Mouse (Mus musculus) neural tube, embryonic 12.5 days (tissue): Measurements from ENCODE around the gene Aknad1. TPM values are rescaled to one million over a fixed set of nuclear protein-coding genes. Genes with fewer than 3 reads are reported as not detected.

Experiments used
- ATAC-seq: fragments of 200-750 bp; cut with Nextera tagmentation; 2 replicates; pipeline ENCODE4 v1.8.0; 2017; ENCODE audit warnings: low read depth, mild to moderate bottlenecking, moderate TSS enrichment, moderate library complexity; ENCODE audit not compliant: low FRiP score
- H3K27ac ChIP-seq: fragments of 300-500 bp; sonication (generic); 2 replicates; pipeline ENCODE4 v1.5.1; 2016
- H3K27me3 ChIP-seq: fragments of 300-500 bp; sonication (generic); replicated peaks from 2 replicates; pipeline ENCODE4 v1.6.1; 2016; ENCODE audit warnings: mild to moderate bottlenecking
- H3K36me3 ChIP-seq: fragments of 300-500 bp; sonication (generic); 2 replicates; pipeline ENCODE4 v1.6.1; 2016; ENCODE audit warnings: mild to moderate bottlenecking
- H3K4me1 ChIP-seq: fragments of 300-500 bp; sonication (generic); 2 replicates; pipeline ENCODE4 v1.6.1; 2016
- H3K4me2 ChIP-seq: fragments of 300-500 bp; sonication (generic); replicated peaks from 2 replicates; pipeline ENCODE4 v1.6.1; 2016; ENCODE audit warnings: mild to moderate bottlenecking
- H3K4me3 ChIP-seq: fragments of 300-500 bp; sonication (generic); 2 replicates; pipeline ENCODE4 v1.5.1; 2016
- H3K9ac ChIP-seq: fragments of 300-500 bp; sonication (generic); 2 replicates; pipeline ENCODE4 v1.6.1; 2016; ENCODE audit warnings: mild to moderate bottlenecking
- H3K9me3 ChIP-seq: fragments of 300-500 bp; sonication (generic); 2 replicates; pipeline ENCODE4 v1.6.1; 2016; ENCODE audit warnings: mild to moderate bottlenecking
- WGBS: fragments of 180-500 bp; shearing (Covaris S2); methylation state at CpG from one replicate; pipeline ENCODE4 v1.1.7; 2016; 5-methylcytosine and 5-hydroxymethylcytosine counted together
- polyA plus RNA-seq: library from polyadenylated mRNA; unstranded; fragments of >200 nt; fragmentation: Nextera tagmentation; extraction: Ambion mirVana; gene quantifications from 2 replicates; pipeline ENCODE4 v1.2.1, GENCODE M21; 2016

Aknad1 gene
- polyA plus RNA-seq = 0.08 and 0.09 TPM in 2 replicates

DNA sequence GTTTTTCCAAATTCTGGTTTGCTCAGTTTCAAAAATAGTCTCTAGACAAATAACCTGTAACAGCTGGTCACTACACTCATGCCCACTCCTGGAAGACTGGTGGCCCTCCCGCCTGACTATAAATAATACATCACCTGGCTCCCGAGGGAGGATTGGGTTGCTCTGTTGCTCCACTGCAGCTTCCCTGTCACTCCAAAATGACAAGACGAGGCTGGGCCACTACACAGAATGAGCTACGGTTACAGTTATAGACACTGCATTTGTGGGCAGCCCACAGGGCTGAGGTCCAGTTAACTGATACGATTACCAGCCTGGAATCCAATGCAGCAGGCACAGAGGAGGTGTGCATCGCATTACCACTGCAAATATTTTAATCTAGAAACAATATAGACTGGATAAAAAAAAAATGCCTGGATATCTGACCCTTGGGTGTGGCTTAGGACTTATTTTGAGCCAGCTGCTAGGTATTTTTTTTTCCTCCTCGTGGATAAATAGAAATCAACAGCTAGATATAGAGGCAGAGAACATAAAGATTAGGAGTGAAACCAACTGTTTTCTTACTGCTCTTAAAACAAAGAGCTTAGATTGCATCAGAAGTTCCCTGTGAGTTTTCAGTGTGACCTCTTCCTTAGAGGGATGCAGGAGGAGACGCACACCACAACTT lies at the start of gene Aknad1:
Gene Aknad1 (plus strand): TSS at position 614 of the 664 bp plus-strand sequence.
- Histone ChIP-seq H3K4me2 (no peak within 1 kb of the TSS), H3K27ac (no peak within 1 kb of the TSS), H3K36me3 (no peaks in the 10 kb centered on the region), H3K9me3 (no peaks in the 10 kb centered on the region), H3K27me3 (no peaks in the 10 kb centered on the region), H3K4me1 (no peaks in the 10 kb centered on the region), H3K9ac (no peak within 1 kb of the TSS), H3K4me3 (no peak within 1 kb of the TSS)
- WGBS = 77% methylated on average over 8 of the region's 8 CpGs
- no peak for ATAC-seq

DNA sequence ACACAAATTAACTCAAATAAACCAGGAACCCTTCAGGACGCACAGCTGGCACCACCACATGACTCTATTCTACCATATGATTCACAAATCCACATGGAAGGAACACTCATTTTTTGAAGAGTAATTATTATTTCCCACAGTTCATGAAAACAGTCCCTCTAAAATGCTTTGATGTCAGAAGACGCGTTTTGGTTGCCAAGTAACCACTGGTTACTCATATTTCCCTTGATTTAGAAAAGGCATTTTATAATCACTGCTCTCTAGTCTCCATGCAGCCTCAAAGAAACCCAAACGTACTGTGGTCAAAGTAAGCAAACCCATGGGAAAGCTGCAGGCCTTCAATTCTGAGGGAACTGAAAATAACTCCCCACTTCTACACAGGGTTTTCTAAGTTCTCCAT lies 49.5 kb upstream of the Aknad1 start:
- Histone ChIP-seq H3K4me3 (no peak overlapping the region), H3K9ac (no peak overlapping the region), H3K4me2 (no peak overlapping the region), H3K36me3 (peaks cover 52% of the 10 kb centered on the region), H3K27ac (no peak overlapping the region), H3K4me1 (no peaks in the 10 kb centered on the region), H3K27me3 (no peaks in the 10 kb centered on the region), H3K9me3 (no peaks in the 10 kb centered on the region)
- ATAC-seq = no peak
- 86% methylated on average over 4 of the region's 4 CpGs for WGBS

DNA sequence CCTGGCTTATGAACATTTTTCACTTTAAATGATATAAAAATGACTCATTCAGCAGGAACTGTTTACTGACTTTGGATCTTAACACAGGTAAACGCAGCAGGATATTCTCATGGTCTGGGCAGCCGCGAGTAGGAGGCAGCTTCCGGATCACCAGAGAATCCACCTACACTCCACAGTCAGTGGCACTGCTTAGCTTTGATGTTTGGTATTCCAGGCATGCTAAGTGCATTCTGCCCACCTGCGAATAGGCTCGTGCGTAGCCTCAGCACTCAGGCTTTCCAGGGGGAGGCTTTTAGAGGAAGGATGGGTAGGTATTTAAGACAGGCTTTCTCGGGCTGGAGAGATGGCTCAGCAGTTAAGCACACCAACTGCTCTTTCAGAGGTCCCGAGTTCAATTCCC lies 45.1 kb upstream of the Aknad1 start:
- 95% methylated on average over 9 of the region's 9 CpGs for WGBS
- H3K4me1 ChIP-seq = no peaks in the 10 kb centered on the region
- no peak overlapping the region for H3K4me3 ChIP-seq
- H3K9ac ChIP-seq = no peak overlapping the region
- H3K4me2 ChIP-seq = no peak overlapping the region
- no peaks in the 10 kb centered on the region for H3K9me3 ChIP-seq
- no peak for ATAC-seq
- H3K36me3 ChIP-seq = peaks cover 40% of the 10 kb centered on the region
- H3K27ac ChIP-seq = no peak overlapping the region
- no peaks in the 10 kb centered on the region for H3K27me3 ChIP-seq

DNA sequence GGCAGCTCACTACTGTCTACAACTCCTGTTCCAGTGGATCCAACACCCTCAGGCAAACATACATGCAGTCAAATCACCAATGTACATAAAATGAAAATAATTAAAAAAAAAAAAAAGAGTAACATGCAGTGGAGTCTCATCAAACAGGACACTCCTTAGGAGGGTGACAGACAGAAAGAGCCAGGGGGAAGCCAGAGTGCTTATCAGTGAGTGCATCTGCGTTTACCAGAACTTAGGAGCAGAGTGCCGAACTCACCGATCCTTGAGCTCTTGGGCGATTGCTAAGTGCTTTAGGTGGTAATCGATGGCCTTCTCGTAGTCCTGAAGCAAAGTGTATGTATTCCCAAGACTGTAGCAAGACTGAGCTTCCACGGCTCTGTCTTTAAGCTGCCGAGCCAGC lies 40.8 kb upstream of the Aknad1 start:
- no peaks in the 10 kb centered on the region for H3K9me3 ChIP-seq
- no peak for ATAC-seq
- WGBS = 94% methylated on average over 8 of the region's 8 CpGs
- H3K4me1 ChIP-seq = no peaks in the 10 kb centered on the region
- no peaks in the 10 kb centered on the region for H3K27me3 ChIP-seq
- H3K36me3 ChIP-seq = peaks cover 53% of the 10 kb centered on the region
- no peak overlapping the region for H3K4me2 ChIP-seq
- H3K9ac ChIP-seq = no peak overlapping the region
- H3K27ac ChIP-seq = no peak overlapping the region
- no peak overlapping the region for H3K4me3 ChIP-seq

DNA sequence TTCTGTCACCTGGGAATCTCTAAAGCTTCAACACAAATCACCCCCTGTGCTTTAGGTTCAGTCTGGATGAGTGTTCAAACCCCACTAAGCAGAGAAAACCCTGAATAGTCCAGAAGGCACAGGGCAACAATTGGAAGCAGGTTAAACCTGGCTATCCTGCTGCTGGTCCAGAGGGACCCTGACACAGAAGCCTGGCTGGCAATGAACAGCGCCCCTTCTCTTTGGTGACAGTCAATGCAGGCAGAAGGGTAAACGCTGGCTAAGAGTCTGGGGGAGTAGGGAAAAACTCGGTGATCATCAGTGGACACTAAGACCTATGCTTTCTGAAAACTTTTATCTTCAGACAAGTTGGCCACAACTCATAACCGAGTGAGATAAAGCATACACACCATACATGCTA lies 39.7 kb upstream of the Aknad1 start:
- Histone ChIP-seq H3K4me1 (no peaks in the 10 kb centered on the region), H3K9me3 (no peaks in the 10 kb centered on the region), H3K9ac (no peak overlapping the region), H3K4me3 (no peak overlapping the region), H3K36me3 (peaks cover 44% of the 10 kb centered on the region), H3K27ac (no peak overlapping the region), H3K4me2 (no peak overlapping the region), H3K27me3 (no peaks in the 10 kb centered on the region)
- no peak for ATAC-seq
- 90% methylated on average over 4 of the region's 4 CpGs for WGBS

DNA sequence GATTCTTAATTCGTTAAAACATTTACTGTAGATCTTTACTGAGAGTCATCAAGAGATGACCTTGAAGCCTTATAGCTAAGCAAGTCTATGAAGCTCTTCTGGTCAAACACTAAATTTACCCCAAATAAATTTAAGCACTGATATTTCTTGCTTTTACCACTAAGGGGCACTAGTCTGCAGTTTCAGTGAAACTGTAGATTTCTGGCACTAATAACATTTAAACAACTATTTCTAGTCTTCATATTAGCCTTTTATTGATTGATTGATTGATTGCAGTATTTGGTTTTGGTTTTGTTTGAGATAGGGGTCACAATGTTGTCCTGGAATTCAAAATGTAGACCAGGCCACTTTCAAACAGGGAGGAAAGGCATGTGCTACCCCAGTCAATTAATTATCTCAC lies 38.2 kb upstream of the Aknad1 start:
- no peak overlapping the region for H3K4me2 ChIP-seq
- no peaks in the 10 kb centered on the region for H3K4me1 ChIP-seq
- no peak for ATAC-seq
- no peaks in the 10 kb centered on the region for H3K27me3 ChIP-seq
- H3K9me3 ChIP-seq = no peaks in the 10 kb centered on the region
- no peak overlapping the region for H3K4me3 ChIP-seq
- no peak overlapping the region for H3K9ac ChIP-seq
- 85% methylated on average over 1 of the region's 1 CpGs for whole genome bisulfite sequencing
- H3K36me3 ChIP-seq = peaks cover 38% of the 10 kb centered on the region
- H3K27ac ChIP-seq = no peak overlapping the region

DNA sequence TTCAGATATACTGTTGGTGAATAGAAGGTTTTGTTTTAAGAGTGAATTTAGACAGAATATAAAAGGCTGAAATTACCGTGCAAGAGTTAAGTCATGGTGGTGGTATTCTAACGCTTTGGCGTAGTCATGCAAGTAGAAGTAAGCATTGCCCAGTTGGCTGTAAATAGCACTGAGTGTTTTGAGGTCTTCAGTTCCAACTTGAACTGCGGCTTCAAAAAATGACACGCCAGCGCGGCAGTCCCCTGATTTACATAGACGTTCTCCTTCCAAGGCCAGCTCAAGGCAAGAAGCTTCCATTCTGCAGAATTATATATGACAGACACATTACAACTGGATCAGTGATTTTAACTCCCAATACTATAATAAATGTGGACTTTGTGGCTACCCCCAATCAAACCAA lies 36.7 kb upstream of the Aknad1 start:
- no peak for ATAC-seq
- Histone ChIP-seq H3K9me3 (no peaks in the 10 kb centered on the region), H3K27ac (no peak overlapping the region), H3K27me3 (no peaks in the 10 kb centered on the region), H3K9ac (no peak overlapping the region), H3K4me1 (no peaks in the 10 kb centered on the region), H3K36me3 (peaks cover 29% of the 10 kb centered on the region), H3K4me3 (no peak overlapping the region), H3K4me2 (no peak overlapping the region)
- WGBS = 90% methylated on average over 8 of the region's 8 CpGs

DNA sequence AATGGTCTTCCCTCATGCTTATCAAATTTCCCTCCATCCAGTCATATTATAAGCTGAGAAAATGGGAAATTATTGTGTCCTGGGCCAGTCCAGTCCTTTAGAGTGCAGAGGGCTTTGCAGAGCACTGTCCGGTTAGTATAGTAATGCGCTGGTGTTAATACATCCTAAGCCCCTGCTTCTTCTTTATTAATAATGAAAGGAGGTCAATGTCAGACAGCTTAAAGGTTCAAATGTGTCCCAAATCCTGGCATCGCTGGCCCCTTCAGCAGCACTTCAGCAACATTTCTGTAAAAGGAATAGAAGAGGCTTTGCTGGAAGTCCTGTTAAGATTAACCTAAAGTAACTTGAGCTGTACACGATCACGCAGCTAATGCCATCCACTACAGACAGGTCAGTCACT lies 28.2 kb upstream of the Aknad1 start:
- Histone ChIP-seq H3K27me3 (no peaks in the 10 kb centered on the region), H3K4me3 (no peak overlapping the region), H3K27ac (no peak overlapping the region), H3K9me3 (no peaks in the 10 kb centered on the region), H3K4me1 (peaks cover 8% of the 10 kb centered on the region; the same call in 1 of the 2 replicates), H3K4me2 (no peak overlapping the region), H3K36me3 (0 out of 2 replicates have a peak, but pooled peaks cover 7% of the 10 kb centered on the region), H3K9ac (no peak overlapping the region)
- no peak for ATAC-seq
- WGBS = 96% methylated on average over 5 of the region's 5 CpGs

DNA sequence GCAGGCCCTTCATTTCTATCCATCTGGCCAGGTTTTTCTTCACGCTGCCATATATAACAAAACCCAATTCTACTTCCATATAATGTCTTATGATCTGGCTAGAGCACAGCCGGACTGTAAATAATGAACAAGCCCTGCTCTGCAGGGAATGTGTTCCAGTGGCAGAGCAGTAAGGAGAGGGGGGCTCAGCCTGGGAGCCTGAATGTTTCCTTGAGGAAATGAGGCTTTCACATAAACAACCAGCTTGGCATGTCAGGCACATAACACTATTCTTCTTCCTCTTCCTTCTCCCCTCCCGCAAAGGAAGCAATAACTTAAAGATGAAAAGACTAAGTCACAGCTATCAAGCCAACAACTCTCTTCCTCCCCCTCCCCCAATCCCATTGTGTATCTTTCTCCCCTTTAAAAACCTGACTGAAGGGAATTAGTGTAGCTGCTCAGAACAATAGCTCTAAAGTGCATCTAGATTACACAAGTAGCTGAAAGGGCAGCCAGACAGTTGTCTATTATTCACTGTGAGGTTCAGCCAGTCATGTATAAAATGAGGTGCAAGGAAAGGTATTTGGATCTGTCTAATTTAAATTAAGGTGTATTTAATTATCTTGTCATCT lies 26.3 kb upstream of the Aknad1 start:
- WGBS = 29% methylated on average over 3 of the region's 3 CpGs
- Histone ChIP-seq H3K27ac (no peak overlapping the region), H3K4me1 (peaks cover 8% of the 10 kb centered on the region; the same call in 1 of the 2 replicates)

DNA sequence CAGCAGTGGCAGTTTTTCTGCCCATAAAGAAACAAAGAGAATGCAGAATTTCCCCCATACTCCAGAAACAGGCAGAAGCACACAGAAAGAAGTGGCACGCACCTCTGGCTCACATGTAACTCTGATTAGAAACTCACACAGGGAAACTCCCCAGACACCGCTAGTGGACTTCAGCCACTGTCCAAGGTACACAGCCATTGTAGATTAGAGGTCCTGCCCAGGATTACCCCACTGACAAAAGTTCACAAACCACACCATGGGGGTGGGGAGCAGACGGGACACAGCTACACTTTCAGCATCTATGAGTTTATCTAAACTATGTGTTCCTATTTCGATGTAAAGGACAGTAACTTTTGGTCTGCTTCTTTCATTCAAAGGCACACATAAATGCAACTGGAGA lies 24.6 kb upstream of the Aknad1 start:
- Histone ChIP-seq H3K27ac (no peak overlapping the region), H3K9me3 (no peaks in the 10 kb centered on the region), H3K4me1 (peaks cover 10% of the 10 kb centered on the region; the same call in 1 of the 2 replicates), H3K4me3 (no peak overlapping the region), H3K36me3 (no peaks in the 10 kb centered on the region), H3K27me3 (no peaks in the 10 kb centered on the region), H3K9ac (no peak overlapping the region), H3K4me2 (no peak overlapping the region)
- WGBS = 96% methylated on average over 4 of the region's 4 CpGs
- ATAC-seq = no peak

More for the DNA sequence above, 26.3 kb upstream of the Aknad1 start:
- peak; percentile 41; the same call in 1 of the 2 replicates for ATAC-seq
- 0 out of 2 replicates have a peak, but pooled peaks cover 3% of the 10 kb centered on the region for H3K36me3 ChIP-seq
- no peaks in the 10 kb centered on the region for H3K27me3 ChIP-seq
- H3K9me3 ChIP-seq = no peaks in the 10 kb centered on the region
- no peak overlapping the region for H3K4me3 ChIP-seq
- H3K9ac ChIP-seq = no peak overlapping the region
- H3K4me2 ChIP-seq = no peak overlapping the region

DNA sequence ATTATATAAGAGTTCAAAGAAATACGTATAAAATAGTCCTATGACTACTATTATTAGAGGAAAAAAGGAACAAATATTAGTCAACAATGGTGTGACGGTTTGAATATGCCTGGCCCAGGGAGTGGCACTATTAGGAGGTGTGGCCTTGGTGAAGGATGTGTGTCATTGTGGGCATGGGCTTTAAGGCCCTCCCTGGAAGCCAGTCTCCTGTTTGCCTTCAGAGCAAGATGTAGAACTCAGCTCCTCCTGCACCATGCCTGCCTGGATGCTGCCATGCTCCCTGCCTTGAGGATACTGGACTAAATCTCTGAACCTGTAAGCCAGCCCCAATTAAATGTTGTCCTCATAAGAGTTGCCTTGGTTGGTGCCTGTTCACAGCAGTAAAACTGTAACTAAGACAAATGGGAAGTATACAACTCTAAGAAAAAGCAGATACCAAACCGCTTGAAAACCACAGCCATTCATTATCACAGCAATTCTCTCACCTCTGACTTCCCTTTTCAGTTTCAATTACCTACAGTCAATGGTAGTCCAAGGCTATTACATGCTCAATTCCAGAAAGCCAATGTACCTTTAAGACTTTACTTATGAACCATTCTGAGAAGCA lies 21.5 kb upstream of the Aknad1 start:
- no peaks in the 10 kb centered on the region for H3K27me3 ChIP-seq
- no peak overlapping the region for H3K27ac ChIP-seq
- ATAC-seq = no peak
- H3K9me3 ChIP-seq = no peaks in the 10 kb centered on the region
- no peak overlapping the region for H3K9ac ChIP-seq
- H3K4me3 ChIP-seq = no peak overlapping the region
- WGBS = 69% methylated on average over 3 of the region's 3 CpGs
- H3K4me1 ChIP-seq = peaks cover 25% of the 10 kb centered on the region
- no peak overlapping the region for H3K4me2 ChIP-seq
- no peaks in the 10 kb centered on the region for H3K36me3 ChIP-seq

DNA sequence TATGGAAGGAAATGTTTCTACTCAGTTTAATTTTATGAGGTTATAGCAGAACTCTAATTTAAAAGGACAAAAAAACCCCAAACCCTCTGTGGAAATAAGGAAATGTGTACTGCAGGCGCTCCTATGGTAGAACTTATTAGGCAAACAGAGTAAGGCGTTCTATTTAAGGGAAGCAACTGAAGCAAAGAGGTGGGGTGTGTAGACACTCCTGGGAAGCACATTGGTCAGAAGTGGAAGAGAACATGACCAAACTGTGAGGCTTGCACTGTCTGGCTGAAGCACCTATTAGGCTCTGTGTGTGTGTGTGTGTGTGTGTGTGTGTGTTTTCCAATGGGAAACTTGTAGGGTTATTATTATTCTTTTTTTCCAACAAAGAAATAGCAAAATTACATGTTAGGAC lies 20.1 kb upstream of the Aknad1 start:
- no peak overlapping the region for H3K9ac ChIP-seq
- whole genome bisulfite sequencing = 89% methylated on average over 2 of the region's 2 CpGs

More for the DNA sequence above, 20.1 kb upstream of the Aknad1 start:
- H3K9me3 ChIP-seq = no peaks in the 10 kb centered on the region
- H3K27me3 ChIP-seq = no peaks in the 10 kb centered on the region
- no peak overlapping the region for H3K27ac ChIP-seq
- ATAC-seq = no peak
- peak overlapping the region; percentile 67 for H3K4me2 ChIP-seq
- no peak overlapping the region for H3K4me3 ChIP-seq
- H3K36me3 ChIP-seq = no peaks in the 10 kb centered on the region
- H3K4me1 ChIP-seq = peaks cover 22% of the 10 kb centered on the region
